Mouse (Mus musculus) CH12.LX (cell line): Measurements from ENCODE around the gene E2f2.

Experiments used
- BHLHE40 ChIP-seq: IDR thresholded peaks from 2 replicates; pipeline ENCODE4 v1.6.1; 2011; ENCODE audit warnings: mild to moderate bottlenecking, low read depth, low read length, improper control_type of control experiment
- CHD2 ChIP-seq: IDR thresholded peaks from 2 replicates; pipeline ENCODE4 v1.6.1; 2011; ENCODE audit warnings: low read length, improper control_type of control experiment
- CTCF ChIP-seq, 2 experiments: IDR thresholded peaks in 1 of 2; conservative IDR thresholded peaks in 1 of 2; 2 replicates each; pipeline ENCODE4 v1.5.1; 2011 to 2012; ENCODE audit warnings: low read depth in 2 of 2, low read length in 2 of 2, improper control_type of control experiment in 1 of 2, inconsistent platforms in 1 of 2, mild to moderate bottlenecking in 1 of 2, moderate library complexity in 1 of 2
- EP300 ChIP-seq: IDR thresholded peaks from 2 replicates; pipeline ENCODE4 v1.6.1; 2011; ENCODE audit warnings: low read length, improper control_type of control experiment
- NELFE ChIP-seq: IDR thresholded peaks from 2 replicates; pipeline ENCODE4 v1.6.1; 2011; ENCODE audit warnings: low read depth, low read length, improper control_type of control experiment
- POLR2A ChIP-seq: IDR thresholded peaks from 2 replicates; pipeline ENCODE4 v1.6.1; 2011; ENCODE audit warnings: low read depth, mild to moderate bottlenecking, improper control_type of control experiment, low read length
- SIN3A ChIP-seq: IDR thresholded peaks from 2 replicates; pipeline ENCODE4 v1.6.1; 2012; ENCODE audit warnings: low read length, improper control_type of control experiment, inconsistent platforms
- ZC3H11A ChIP-seq: IDR thresholded peaks from 2 replicates; pipeline ENCODE4 v1.6.1; 2012; ENCODE audit warnings: low read depth, mild to moderate bottlenecking, inconsistent platforms, low read length, improper control_type of control experiment
- ZKSCAN1 ChIP-seq: IDR thresholded peaks from 2 replicates; pipeline ENCODE4 v1.6.1; 2012; ENCODE audit warnings: low read depth, inconsistent platforms, low read length, improper control_type of control experiment, borderline replicate concordance

GRCm38 (mm10) chr4:136213629-136214028, 41.4 kb downstream of the E2f2 start:
- TF ChIP-seq CHD2 (no peak), SIN3A (no peak), EP300 (no peak), NELFE (no peak), CTCF (conservative IDR thresholded peaks at IDR 0.05 in 1 of 2, IDR thresholded peaks at IDR 0.05 in 1 of 2; ENCODE audit: low read depth in 2 of 2, low read length in 2 of 2) (no peak), POLR2A (no peak), ZKSCAN1 (no peak), ZC3H11A (no peak), BHLHE40 (no peak)
